Mouse (Mus musculus): ENCODE data around the gene Klk8. TPM values are rescaled to one million over a fixed set of nuclear protein-coding genes. Genes with fewer than 3 reads are reported as not detected.

The Klk8 gene
- polyA plus RNA-seq, 1 experiment: not detected

- Histone ChIP-seq H3K36me3 (ENCODE audit: control insufficient read depth, insufficient read depth) (no peaks in the 10 kb centered on the region), H3K4me2 (ENCODE audit: low read depth) (no peak within 1 kb of the TSS), H3K4me3 (no peak within 1 kb of the TSS), H3K79me2 (ENCODE audit: control insufficient read depth, insufficient read depth) (no peaks in the 10 kb centered on the region), H3ac (ENCODE audit: control insufficient read depth, insufficient read length) (no peak within 1 kb of the TSS), H3K27me3 (ENCODE audit: control insufficient read depth, insufficient read depth, insufficient read length) (no peaks in the 10 kb centered on the region)
- TF ChIP-seq MYOG (IDR thresholded peaks at IDR 0.05; ENCODE audit: control insufficient read depth in 1 of 3, insufficient read depth in 1 of 3, insufficient read length in 2 of 3, low read depth in 2 of 3) (no peak), POLR2A (IDR thresholded peaks at IDR 0.05; ENCODE audit: insufficient read length, low read depth) (no peak), MAX (IDR thresholded peaks at IDR 0.05; ENCODE audit: low read depth) (no peak), MYOD1 (IDR thresholded peaks at IDR 0.05; ENCODE audit: control insufficient read depth in 1 of 3, insufficient read length in 2 of 3, low read depth in 2 of 3) (no peak), E2F4 (IDR thresholded peaks at IDR 0.05; ENCODE audit: insufficient read depth) (no peak), POLR2AphosphoS2 (IDR thresholded peaks at IDR 0.05; ENCODE audit: insufficient read length, low read depth) (no peak), SRF (IDR thresholded peaks at IDR 0.05; ENCODE audit: control insufficient read depth, insufficient read length, low read depth) (no peak), CEBPB (IDR thresholded peaks at IDR 0.05; ENCODE audit: insufficient read depth, poor library complexity, severe bottlenecking) (no peak), USF1 (IDR thresholded peaks at IDR 0.05; ENCODE audit: low read depth) (no peak), TCF3 (IDR thresholded peaks at IDR 0.05; ENCODE audit: insufficient read length, low read depth) (no peak), TCF12 (IDR thresholded peaks at IDR 0.05; ENCODE audit: insufficient read depth, poor library complexity, severe bottlenecking) (no peak), REST (IDR thresholded peaks at IDR 0.05; ENCODE audit: insufficient read depth, insufficient read length) (no peak)
These were observed 44.3 kb downstream of the Klk8 start, which contains the start of gene Klk5 for GRCm38 (mm10) chr7:43841701-43842100. Gene Klk5, plus strand, starts transcription at chr7:43841971.

- Histone ChIP-seq H3K4me2 (ENCODE audit: low read depth) (no peak overlapping the region), H3K27me3 (ENCODE audit: control insufficient read depth, insufficient read depth, insufficient read length) (no peaks in the 10 kb centered on the region), H3K4me3 (no peak overlapping the region), H3ac (ENCODE audit: control insufficient read depth, insufficient read length) (no peak overlapping the region), H3K36me3 (ENCODE audit: control insufficient read depth, insufficient read depth) (no peaks in the 10 kb centered on the region), H3K79me2 (ENCODE audit: control insufficient read depth, insufficient read depth) (no peaks in the 10 kb centered on the region)
- TF ChIP-seq SRF (IDR thresholded peaks at IDR 0.05; ENCODE audit: control insufficient read depth, insufficient read length, low read depth) (no peak), MYOD1 (IDR thresholded peaks at IDR 0.05; ENCODE audit: control insufficient read depth in 1 of 3, insufficient read length in 2 of 3, low read depth in 2 of 3) (no peak), USF1 (IDR thresholded peaks at IDR 0.05; ENCODE audit: low read depth) (no peak), REST (IDR thresholded peaks at IDR 0.05; ENCODE audit: insufficient read depth, insufficient read length) (no peak), TCF12 (IDR thresholded peaks at IDR 0.05; ENCODE audit: insufficient read depth, poor library complexity, severe bottlenecking) (no peak), E2F4 (IDR thresholded peaks at IDR 0.05; ENCODE audit: insufficient read depth) (no peak), TCF3 (IDR thresholded peaks at IDR 0.05; ENCODE audit: insufficient read length, low read depth) (no peak), MYOG (IDR thresholded peaks at IDR 0.05; ENCODE audit: control insufficient read depth in 1 of 3, insufficient read depth in 1 of 3, insufficient read length in 2 of 3, low read depth in 2 of 3) (no peak), CEBPB (IDR thresholded peaks at IDR 0.05; ENCODE audit: insufficient read depth, poor library complexity, severe bottlenecking) (no peak), POLR2A (IDR thresholded peaks at IDR 0.05; ENCODE audit: insufficient read length, low read depth) (no peak), MAX (IDR thresholded peaks at IDR 0.05; ENCODE audit: low read depth) (no peak), POLR2AphosphoS2 (IDR thresholded peaks at IDR 0.05; ENCODE audit: insufficient read length, low read depth) (no peak)
These were observed 46.4 kb downstream of the Klk8 start for GRCm38 (mm10) chr7:43843801-43844200.

- H3K27me3 ChIP-seq (ENCODE audit: control insufficient read depth, insufficient read depth, insufficient read length): no peaks in the 10 kb centered on the region
- TF ChIP-seq SRF (IDR thresholded peaks at IDR 0.05; ENCODE audit: control insufficient read depth, insufficient read length, low read depth) (no peak), TCF12 (IDR thresholded peaks at IDR 0.05; ENCODE audit: insufficient read depth, poor library complexity, severe bottlenecking) (no peak), CEBPB (IDR thresholded peaks at IDR 0.05; ENCODE audit: insufficient read depth, poor library complexity, severe bottlenecking) (no peak), MYOG (IDR thresholded peaks at IDR 0.05; ENCODE audit: control insufficient read depth in 1 of 3, insufficient read depth in 1 of 3, insufficient read length in 2 of 3, low read depth in 2 of 3) (no peak), USF1 (IDR thresholded peaks at IDR 0.05; ENCODE audit: low read depth) (no peak), TCF3 (IDR thresholded peaks at IDR 0.05; ENCODE audit: insufficient read length, low read depth) (no peak)
These were observed 54.2 kb downstream of the Klk8 start for GRCm38 (mm10) chr7:43851616-43852015.

More at GRCm38 (mm10) chr7:43851616-43852015, 54.2 kb downstream of the Klk8 start:
- no peaks in the 10 kb centered on the region for H3K79me2 ChIP-seq (ENCODE audit: control insufficient read depth, insufficient read depth)
- no peaks in the 10 kb centered on the region for H3K36me3 ChIP-seq (ENCODE audit: control insufficient read depth, insufficient read depth)
- H3K4me2 ChIP-seq (ENCODE audit: low read depth): no peak overlapping the region
- no peak overlapping the region for H3K4me3 ChIP-seq
- no peak overlapping the region for H3ac ChIP-seq (ENCODE audit: control insufficient read depth, insufficient read length)

Other genes starting within 250 kb of the Klk8 start
- 0.72 TPM for gene Zfp658, start 235.3 kb upstream of the Klk8 start, polyA plus RNA-seq (2012; fragmentation: generic; extraction: Trizol)
- gene Zfp719, start 218.0 kb upstream of the Klk8 start, polyA plus RNA-seq (2012; fragmentation: generic; extraction: Trizol): 2.8 TPM
- not detected for gene Zfp819, start 190.4 kb upstream of the Klk8 start, polyA plus RNA-seq (2012; fragmentation: generic; extraction: Trizol)
- gene Ceacam18, start 162.9 kb upstream of the Klk8 start, polyA plus RNA-seq (2012; fragmentation: generic; extraction: Trizol): not detected
- gene Siglece, start 137.4 kb upstream of the Klk8 start, polyA plus RNA-seq (2012; fragmentation: generic; extraction: Trizol): not detected
- 9.9 TPM for gene Ctu1, start 125.6 kb upstream of the Klk8 start, polyA plus RNA-seq (2012; fragmentation: generic; extraction: Trizol)
- not detected for gene Klk14, start 107.2 kb upstream of the Klk8 start, polyA plus RNA-seq (2012; fragmentation: generic; extraction: Trizol)
- not detected for gene Klk13, start 85.0 kb upstream of the Klk8 start, polyA plus RNA-seq (2012; fragmentation: generic; extraction: Trizol)
- gene Klk12, start 28.7 kb upstream of the Klk8 start, polyA plus RNA-seq (2012; fragmentation: generic; extraction: Trizol): 0.05 TPM
- 0.56 TPM for gene Klk11, start 23.0 kb upstream of the Klk8 start, polyA plus RNA-seq (2012; fragmentation: generic; extraction: Trizol)
- 1.1 TPM for gene Klk10, start 16.5 kb upstream of the Klk8 start, polyA plus RNA-seq (2012; fragmentation: generic; extraction: Trizol)
- gene Klk9, start 5.7 kb upstream of the Klk8 start, polyA plus RNA-seq (2012; fragmentation: generic; extraction: Trizol): not detected
- not detected for gene Klk7, start 13.7 kb downstream of the Klk8 start, polyA plus RNA-seq (2012; fragmentation: generic; extraction: Trizol)
- gene Klk6, start 26.9 kb downstream of the Klk8 start, polyA plus RNA-seq (2012; fragmentation: generic; extraction: Trizol): not detected
- gene Klk5, start 44.4 kb downstream of the Klk8 start, polyA plus RNA-seq (2012; fragmentation: generic; extraction: Trizol): not detected
- 0.22 TPM for gene Klk4, start 83.6 kb downstream of the Klk8 start, polyA plus RNA-seq (2012; fragmentation: generic; extraction: Trizol)
- not detected for gene Klk15, start 136.2 kb downstream of the Klk8 start, polyA plus RNA-seq (2012; fragmentation: generic; extraction: Trizol)
- gene Klk1b8, start 153.1 kb downstream of the Klk8 start, polyA plus RNA-seq (2012; fragmentation: generic; extraction: Trizol): not detected
- gene Klk1b1, start 169.2 kb downstream of the Klk8 start, polyA plus RNA-seq (2012; fragmentation: generic; extraction: Trizol): not detected
- not detected for gene Klk1b9, start 178.5 kb downstream of the Klk8 start, polyA plus RNA-seq (2012; fragmentation: generic; extraction: Trizol)
- gene Klk1b11, start 198.3 kb downstream of the Klk8 start, polyA plus RNA-seq (2012; fragmentation: generic; extraction: Trizol): not detected
- gene Klk1b26, start 214.6 kb downstream of the Klk8 start, polyA plus RNA-seq (2012; fragmentation: generic; extraction: Trizol): 0.32 TPM